Mouse (Mus musculus) midbrain, embryonic 11.5 days (tissue): ENCODE data around the gene Cd101. TPM values are rescaled to one million over a fixed set of nuclear protein-coding genes. Genes with fewer than 3 reads are reported as not detected.

Experiments used
- polyA plus RNA-seq: library from polyadenylated mRNA; unstranded; fragments of >200 nt; fragmentation: Nextera tagmentation; extraction: Ambion mirVana; gene quantifications from 2 replicates; pipeline ENCODE4 v1.2.1, GENCODE M21; 2014

Gene Cd101
- polyA plus RNA-seq, 1 experiment from 2014 or later, result not detected

Other genes starting within 250 kb of the Cd101 start
- gene Vtcn1, start 204.1 kb downstream of the Cd101 start, polyA plus RNA-seq, result not detected in 2 replicates
- 3.9 and 4.0 TPM in 2 replicates for gene Trim45, start 107.4 kb downstream of the Cd101 start, polyA plus RNA-seq
- 24.7 and 26.9 TPM in 2 replicates for gene Ttf2, start 59.9 kb downstream of the Cd101 start, polyA plus RNA-seq
- gene Ptgfrn, start 80.7 kb upstream of the Cd101 start, polyA plus RNA-seq, result 2.3 and 2.6 TPM in 2 replicates